Mouse (Mus musculus) bone marrow macrophage, adult 2 months (primary cell): ENCODE results near the gene Bspry.

Experiments used
- CTCF ChIP-seq: IDR thresholded peaks from 2 replicates; pipeline ENCODE4 v1.5.1; 2012; ENCODE audit warnings: low read depth, mild to moderate bottlenecking, low read length, moderate library complexity
- POLR2A ChIP-seq: IDR thresholded peaks from 2 replicates; pipeline ENCODE4 v1.6.1; 2012; ENCODE audit warnings: mild to moderate bottlenecking, low read depth, low read length, borderline replicate concordance

- TF ChIP-seq CTCF: no peak
- no peak for TF ChIP-seq POLR2A
These were observed 16.1 kb downstream of the Bspry start for GRCm38 (mm10) chr4:62495946-62496345.
